Mouse (Mus musculus): ENCODE data around the gene Pyy. TPM values are rescaled to one million over a fixed set of nuclear protein-coding genes. Genes with fewer than 3 reads are reported as not detected.

Pyy gene
- polyA plus RNA-seq (2012; rRNA removed), result not detected in 2 replicates
- not detected in 2 replicates for polyA plus RNA-seq (2014; fragmentation: Nextera tagmentation; extraction: Ambion mirVana)

- Histone ChIP-seq H3K4me2 (replicated peaks; ENCODE audit: low read depth, low read length, severe bottlenecking) (0 out of 2 replicates have a peak within 1 kb of the TSS, but pooled peaks have one; percentile 13), H3K4me3 (replicated peaks; ENCODE audit: low read length) (0 out of 2 replicates have a peak within 1 kb of the TSS, but pooled peaks have one; percentile 5), H3K4me1 (ENCODE audit: control insufficient read depth, insufficient read depth, low read length) (peaks cover 2% of the 10 kb centered on the region; the same call in 1 of the 2 replicates), H3K27me3 (ENCODE audit: control insufficient read depth, insufficient read depth, low read length) (peaks cover 54% of the 10 kb centered on the region), H3K27ac (replicated peaks; ENCODE audit: low read depth, low read length) (no peak within 1 kb of the TSS), H3K9me3 (ENCODE audit: control insufficient read depth, low read length) (no peaks in the 10 kb centered on the region), H3K9ac (ENCODE audit: low read depth, low read length, severe bottlenecking) (peak within 1 kb of the TSS; percentile 7; the same call in 1 of the 2 replicates), H3K36me3 (ENCODE audit: control insufficient read depth, insufficient read depth, low read length) (no peaks in the 10 kb centered on the region)
- TF ChIP-seq POLR2A (IDR thresholded peaks at IDR 0.05; ENCODE audit: borderline replicate concordance, extremely low read depth, insufficient read depth, insufficient read length), result no peak
- DNase-seq (ENCODE audit: low spot score) (no peak), ATAC-seq (ENCODE audit: low FRiP score, low read depth) (no peak)
- WGBS, result 7% methylated on average over 8 of the region's 9 CpGs
Measured at GRCm38 (mm10) chr11:102107732-102108131, at the start of gene Pyy. TSS of gene Pyy (minus strand) at chr11:102107832.

- no peaks in the 10 kb centered on the region for H3K27me3 ChIP-seq (ENCODE audit: control insufficient read depth, insufficient read depth, low read length)
- H3K9me3 ChIP-seq (ENCODE audit: control insufficient read depth, low read length), result no peaks in the 10 kb centered on the region
- no peak overlapping the region for H3K27ac ChIP-seq (replicated peaks; ENCODE audit: low read depth, low read length)
- H3K4me3 ChIP-seq (replicated peaks; ENCODE audit: low read length), result peak overlapping the region; percentile 72
- H3K9ac ChIP-seq (ENCODE audit: low read depth, low read length, severe bottlenecking), result no peak overlapping the region
- H3K36me3 ChIP-seq (ENCODE audit: control insufficient read depth, insufficient read depth, low read length), result peaks cover 34% of the 10 kb centered on the region
- 2% methylated on average over 1 of the region's 1 CpGs for WGBS
- DNase-seq (ENCODE audit: low spot score) (no peak), ATAC-seq (ENCODE audit: low FRiP score, low read depth) (no peak)
- TF ChIP-seq POLR2A (IDR thresholded peaks at IDR 0.05; ENCODE audit: borderline replicate concordance, extremely low read depth, insufficient read depth, insufficient read length), result no peak
- peaks cover 5% of the 10 kb centered on the region; the same call in 1 of the 2 replicates for H3K4me1 ChIP-seq (ENCODE audit: control insufficient read depth, insufficient read depth, low read length)
- H3K4me2 ChIP-seq (replicated peaks; ENCODE audit: low read depth, low read length, severe bottlenecking), result no peak overlapping the region
Measured at GRCm38 (mm10) chr11:102156786-102157089, 49.1 kb upstream of the Pyy start.

DNA sequence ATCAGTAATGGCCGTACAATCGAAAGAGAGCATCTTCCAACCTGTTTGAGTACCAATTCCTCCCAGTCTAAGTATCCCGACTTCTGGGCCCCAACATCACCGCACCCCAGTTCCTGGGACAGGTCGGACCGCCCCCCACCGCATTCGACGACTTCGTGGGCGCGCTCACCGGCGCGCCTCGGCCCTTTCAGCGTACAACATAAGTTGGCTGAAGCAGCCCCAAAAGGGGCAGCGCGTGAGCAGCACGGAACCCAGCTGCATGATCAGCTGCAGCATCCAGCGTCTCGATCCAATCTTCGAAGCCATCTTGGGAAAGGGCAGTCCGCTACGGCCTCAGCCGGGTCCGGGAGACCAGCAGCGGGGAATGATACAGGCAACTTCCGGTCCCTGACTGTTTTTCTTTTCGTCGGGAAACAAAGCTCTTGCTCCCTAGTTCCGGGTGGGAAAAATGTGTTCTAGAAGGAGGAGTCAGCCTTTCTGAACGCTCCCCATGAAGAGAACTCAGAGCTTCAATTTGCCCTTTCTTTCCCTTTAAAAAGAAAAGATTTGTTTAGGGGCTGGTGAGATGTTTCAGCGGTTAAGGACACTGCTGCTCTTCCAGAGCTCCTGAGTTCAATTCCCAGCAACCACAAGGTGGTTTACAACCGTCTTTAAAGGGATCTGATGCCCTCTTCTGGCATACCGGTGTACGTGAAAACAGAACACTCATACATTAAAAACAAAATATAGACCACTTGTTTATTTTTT is 48.6 kb upstream of the Pyy start, which contains the start of gene Tmem101:
Gene Tmem101, minus strand, starts transcription at position 366 of the 747 bp plus-strand sequence.
- TF ChIP-seq POLR2A (IDR thresholded peaks at IDR 0.05; ENCODE audit: borderline replicate concordance, extremely low read depth, insufficient read depth, insufficient read length), result peak; percentile 38; the same call in 1 of the 2 replicates
- H3K27me3 ChIP-seq (ENCODE audit: control insufficient read depth, insufficient read depth, low read length), result no peaks in the 10 kb centered on the region
- H3K4me1 ChIP-seq (ENCODE audit: control insufficient read depth, insufficient read depth, low read length), result peaks cover 5% of the 10 kb centered on the region; the same call in 1 of the 2 replicates
- H3K36me3 ChIP-seq (ENCODE audit: control insufficient read depth, insufficient read depth, low read length), result peaks cover 29% of the 10 kb centered on the region
- ATAC-seq (ENCODE audit: low FRiP score, low read depth), result peak; percentile 87
- no peaks in the 10 kb centered on the region for H3K9me3 ChIP-seq (ENCODE audit: control insufficient read depth, low read length)
- H3K27ac ChIP-seq (replicated peaks; ENCODE audit: low read depth, low read length), result peak within 1 kb of the TSS; percentile 67; the same call in 1 of the 2 replicates
- WGBS, result under 1% methylated on average over 37 of the region's 37 CpGs
- peak; percentile 92 for DNase-seq (ENCODE audit: low spot score)
- peak within 1 kb of the TSS; percentile 72 for H3K4me3 ChIP-seq (replicated peaks; ENCODE audit: low read length)
- peak within 1 kb of the TSS; percentile 84 for H3K4me2 ChIP-seq (replicated peaks; ENCODE audit: low read depth, low read length, severe bottlenecking)
- peak within 1 kb of the TSS; percentile 70 for H3K9ac ChIP-seq (ENCODE audit: low read depth, low read length, severe bottlenecking)

- Histone ChIP-seq H3K9me3 (ENCODE audit: control insufficient read depth, low read length) (no peaks in the 10 kb centered on the region), H3K36me3 (ENCODE audit: control insufficient read depth, insufficient read depth, low read length) (peaks cover 3% of the 10 kb centered on the region; the same call in 1 of the 2 replicates), H3K4me2 (replicated peaks; ENCODE audit: low read depth, low read length, severe bottlenecking) (peak overlapping the region; percentile 19; the same call in 1 of the 2 replicates), H3K4me3 (replicated peaks; ENCODE audit: low read length) (peak overlapping the region; percentile 11; the same call in 1 of the 2 replicates), H3K27me3 (ENCODE audit: control insufficient read depth, insufficient read depth, low read length) (peaks cover 58% of the 10 kb centered on the region), H3K9ac (ENCODE audit: low read depth, low read length, severe bottlenecking) (no peak overlapping the region), H3K4me1 (ENCODE audit: control insufficient read depth, insufficient read depth, low read length) (peaks cover 12% of the 10 kb centered on the region), H3K27ac (replicated peaks; ENCODE audit: low read depth, low read length) (no peak overlapping the region)
- ATAC-seq (ENCODE audit: low FRiP score, low read depth) (no peak), DNase-seq (ENCODE audit: low spot score) (no peak)
- TF ChIP-seq POLR2A (IDR thresholded peaks at IDR 0.05; ENCODE audit: borderline replicate concordance, extremely low read depth, insufficient read depth, insufficient read length), result no peak
- 10% methylated on average over 34 of the region's 34 CpGs for WGBS
Measured at GRCm38 (mm10) chr11:102147213-102147989, 39.8 kb upstream of the Pyy start.

DNA sequence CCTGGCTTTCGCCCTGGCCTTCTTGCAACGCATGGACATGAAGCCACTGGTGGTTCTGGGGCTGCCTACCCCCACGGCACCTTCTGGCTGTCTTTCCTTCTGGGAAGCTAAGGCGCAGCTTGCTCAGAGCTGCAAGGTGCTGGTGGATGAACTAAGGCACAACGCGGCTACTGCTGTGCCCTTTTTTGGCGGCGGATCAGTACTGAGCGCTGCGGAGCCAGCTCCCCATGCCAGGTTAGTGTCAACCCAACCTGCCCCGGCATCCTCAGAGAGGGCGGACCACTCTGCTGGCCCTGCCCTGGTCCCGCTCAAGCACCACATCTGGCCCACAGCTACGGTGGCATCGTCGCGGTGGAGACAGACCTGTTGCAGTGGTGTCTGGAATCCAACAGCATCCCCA is 38.9 kb upstream of the Pyy start:
- Histone ChIP-seq H3K4me3 (replicated peaks; ENCODE audit: low read length) (no peak overlapping the region), H3K4me2 (replicated peaks; ENCODE audit: low read depth, low read length, severe bottlenecking) (no peak overlapping the region), H3K4me1 (ENCODE audit: control insufficient read depth, insufficient read depth, low read length) (peaks cover 12% of the 10 kb centered on the region), H3K9me3 (ENCODE audit: control insufficient read depth, low read length) (no peaks in the 10 kb centered on the region), H3K9ac (ENCODE audit: low read depth, low read length, severe bottlenecking) (no peak overlapping the region), H3K27ac (replicated peaks; ENCODE audit: low read depth, low read length) (no peak overlapping the region), H3K27me3 (ENCODE audit: control insufficient read depth, insufficient read depth, low read length) (peaks cover 58% of the 10 kb centered on the region), H3K36me3 (ENCODE audit: control insufficient read depth, insufficient read depth, low read length) (no peaks in the 10 kb centered on the region)
- ATAC-seq (ENCODE audit: low FRiP score, low read depth), result no peak
- WGBS, result 10% methylated on average over 17 of the region's 17 CpGs
- TF ChIP-seq POLR2A (IDR thresholded peaks at IDR 0.05; ENCODE audit: borderline replicate concordance, extremely low read depth, insufficient read depth, insufficient read length), result no peak
- DNase-seq (ENCODE audit: low spot score), result no peak
